Mouse (Mus musculus) CH12.LX (cell line): ENCODE results near the gene A530064D06Rik.
A peak's percentile ranks its signal among the peaks of the same experiment; 100 is the strongest.

Source experiments
- CTCF ChIP-seq, 2 experiments: IDR thresholded peaks in 1 of 2; conservative IDR thresholded peaks in 1 of 2; 2 replicates each; pipeline ENCODE4 v1.5.1; 2011 to 2012; ENCODE audit warnings: low read depth in 2 of 2, low read length in 2 of 2, improper control_type of control experiment in 1 of 2, inconsistent platforms in 1 of 2, mild to moderate bottlenecking in 1 of 2, moderate library complexity in 1 of 2
- MAFK ChIP-seq: IDR thresholded peaks from 2 replicates; pipeline ENCODE4 v1.6.1; 2011; ENCODE audit warnings: low read length, improper control_type of control experiment; ENCODE audit not compliant: insufficient replicate concordance
- MYC ChIP-seq: IDR thresholded peaks from 2 replicates; pipeline ENCODE4 v1.6.1; 2011; ENCODE audit warnings: low read depth, mild to moderate bottlenecking, improper control_type of control experiment, low read length
- POLR2A ChIP-seq: IDR thresholded peaks from 2 replicates; pipeline ENCODE4 v1.6.1; 2011; ENCODE audit warnings: low read depth, mild to moderate bottlenecking, improper control_type of control experiment, low read length
- POLR2AphosphoS2 ChIP-seq: IDR thresholded peaks from 2 replicates; pipeline ENCODE4 v1.6.1; 2011; ENCODE audit warnings: low read depth, low read length, improper control_type of control experiment
- SMC3 ChIP-seq: IDR thresholded peaks from 2 replicates; pipeline ENCODE4 v1.6.1; 2011; ENCODE audit warnings: low read depth, low read length, improper control_type of control experiment

GRCm38 (mm10) chr17:48118570-48118969 is 48.5 kb downstream of the A530064D06Rik start:
- TF ChIP-seq CTCF (conservative IDR thresholded peaks at IDR 0.05 in 1 of 2, IDR thresholded peaks at IDR 0.05 in 1 of 2; ENCODE audit: low read depth in 2 of 2, low read length in 2 of 2) (no peak), MYC (peak; percentile 44; the same call in 1 of the 2 replicates), MAFK (0 out of 2 replicates have a peak, but pooled peaks have one; percentile 60), POLR2A (no peak), SMC3 (no peak), POLR2AphosphoS2 (no peak)
